Mouse (Mus musculus) intestine, embryonic 14.5 days (tissue): ENCODE data around the gene Ppa1. TPM values are rescaled to one million over a fixed set of nuclear protein-coding genes. Genes with fewer than 3 reads are reported as not detected.

Experiments used
- ATAC-seq: fragments of 200-750 bp; cut with Nextera tagmentation; replicated peaks from 2 replicates; pipeline ENCODE4 v1.8.0; 2017; ENCODE audit warnings: low read depth, moderate number of reproducible peaks, moderate TSS enrichment, moderate library complexity; ENCODE audit not compliant: low FRiP score, low TSS enrichment
- DNase-seq: peaks from one replicate; pipeline ENCODE4 v3.0.0-alpha.2; 2018; ENCODE audit warnings: low spot score
- H3K27ac ChIP-seq: fragments of 300-500 bp; sonication (generic); 2 replicates; pipeline ENCODE4 v1.5.1; 2014; ENCODE audit warnings: low read depth, mild to moderate bottlenecking, control low read depth
- H3K27me3 ChIP-seq: fragments of 300-500 bp; sonication (generic); replicated peaks from 2 replicates; pipeline ENCODE4 v1.6.1; 2014; ENCODE audit warnings: low read length, control low read depth; ENCODE audit not compliant: control insufficient read depth, insufficient read depth
- H3K36me3 ChIP-seq: fragments of 300-500 bp; sonication (generic); 2 replicates; pipeline ENCODE4 v1.6.1; 2014; ENCODE audit warnings: low read length, control low read depth; ENCODE audit not compliant: control insufficient read depth, insufficient read depth
- H3K4me1 ChIP-seq: fragments of 300-500 bp; sonication (generic); replicated peaks from 2 replicates; pipeline ENCODE4 v1.6.1; 2014; ENCODE audit warnings: low read length, control low read depth, mixed read lengths; ENCODE audit not compliant: control insufficient read depth, insufficient read depth
- H3K4me2 ChIP-seq: fragments of 300-500 bp; sonication (generic); 2 replicates; pipeline ENCODE4 v1.6.1; 2014; ENCODE audit warnings: low read length
- H3K4me3 ChIP-seq: fragments of 300-500 bp; sonication (generic); 2 replicates; pipeline ENCODE4 v1.5.1; 2014; ENCODE audit warnings: low read depth, low read length, control low read depth, mixed read lengths
- H3K9ac ChIP-seq: fragments of 300-500 bp; sonication (generic); 2 replicates; pipeline ENCODE4 v1.6.1; 2014; ENCODE audit warnings: mild to moderate bottlenecking, low read length
- H3K9me3 ChIP-seq: fragments of 300-500 bp; sonication (generic); 2 replicates; pipeline ENCODE4 v1.6.1; 2016; ENCODE audit warnings: low read length, control low read depth; ENCODE audit not compliant: control insufficient read depth
- WGBS: fragments of 180-500 bp; shearing (Covaris S2); extraction: QIAGEN DNeasy Blood & Tissue Kit; methylation state at CpG from one replicate; pipeline ENCODE4 v1.1.7; 2014; 5-methylcytosine and 5-hydroxymethylcytosine counted together
- polyA plus RNA-seq: library from polyadenylated mRNA; unstranded; fragments of >200 nt; fragmentation: Nextera tagmentation; extraction: Ambion mirVana; gene quantifications from 2 replicates; pipeline ENCODE4 v1.2.1, GENCODE M21; 2014

Ppa1 gene
- polyA plus RNA-seq, 1 experiment from 2014 or later = 226 TPM

- Histone ChIP-seq H3K4me3 (no peak overlapping the region), H3K36me3 (no peaks in the 10 kb centered on the region), H3K9ac (no peak overlapping the region), H3K9me3 (no peaks in the 10 kb centered on the region), H3K4me1 (peaks cover 11% of the 10 kb centered on the region; the same call in 1 of the 2 replicates), H3K4me2 (no peak overlapping the region), H3K27me3 (peaks cover 22% of the 10 kb centered on the region), H3K27ac (no peak overlapping the region)
- DNase-seq = no peak
- no peak for ATAC-seq
- 68% methylated on average over 4 of the region's 4 CpGs for WGBS
These were observed 20.5 kb upstream of the Ppa1 start for GRCm38 (mm10) chr10:61627938-61628250.

- no peak for ATAC-seq
These were observed 15.9 kb upstream of the Ppa1 start for GRCm38 (mm10) chr10:61632445-61632844.

GRCm38 (mm10) chr10:61637055-61637454, 11.3 kb upstream of the Ppa1 start:
- DNase-seq (no peak), ATAC-seq (no peak)
- H3K4me3 ChIP-seq = no peak overlapping the region
- H3K9me3 ChIP-seq = no peaks in the 10 kb centered on the region
- H3K4me2 ChIP-seq = no peak overlapping the region
- H3K27me3 ChIP-seq = no peaks in the 10 kb centered on the region
- no peaks in the 10 kb centered on the region for H3K36me3 ChIP-seq
- H3K4me1 ChIP-seq = no peaks in the 10 kb centered on the region
- H3K9ac ChIP-seq = no peak overlapping the region
- WGBS = 76% methylated on average over 7 of the region's 7 CpGs
- no peak overlapping the region for H3K27ac ChIP-seq

More at GRCm38 (mm10) chr10:61632445-61632844, 15.9 kb upstream of the Ppa1 start:
- Histone ChIP-seq H3K4me3 (no peak overlapping the region), H3K4me1 (no peaks in the 10 kb centered on the region), H3K9ac (no peak overlapping the region), H3K9me3 (no peaks in the 10 kb centered on the region), H3K36me3 (no peaks in the 10 kb centered on the region), H3K27me3 (no peaks in the 10 kb centered on the region), H3K4me2 (no peak overlapping the region), H3K27ac (no peak overlapping the region)
- 69% methylated on average over 10 of the region's 10 CpGs for WGBS
- no peak for DNase-seq

GRCm38 (mm10) chr10:61640363-61640762, 8.0 kb upstream of the Ppa1 start:
- H3K4me3 ChIP-seq = no peak overlapping the region
- no peak overlapping the region for H3K27ac ChIP-seq
- H3K36me3 ChIP-seq = no peaks in the 10 kb centered on the region
- H3K9me3 ChIP-seq = no peaks in the 10 kb centered on the region
- H3K27me3 ChIP-seq = no peaks in the 10 kb centered on the region
- H3K4me2 ChIP-seq = no peak overlapping the region
- H3K9ac ChIP-seq = no peak overlapping the region
- ATAC-seq (no peak), DNase-seq (no peak)
- 62% methylated on average over 4 of the region's 4 CpGs for WGBS
- H3K4me1 ChIP-seq = no peaks in the 10 kb centered on the region

GRCm38 (mm10) chr10:61646557-61646956, 1.8 kb upstream of the Ppa1 start:
- Histone ChIP-seq H3K4me1 (peaks cover 9% of the 10 kb centered on the region), H3K27me3 (no peaks in the 10 kb centered on the region), H3K4me2 (no peak overlapping the region), H3K36me3 (no peaks in the 10 kb centered on the region; the same call in 1 of the 2 replicates), H3K4me3 (no peak overlapping the region), H3K9me3 (no peaks in the 10 kb centered on the region), H3K9ac (no peak overlapping the region), H3K27ac (no peak overlapping the region)
- WGBS = 34% methylated on average over 7 of the region's 7 CpGs
- ATAC-seq (0 out of 2 replicates have a peak, but pooled peaks have one; percentile 14), DNase-seq (peak; percentile 57)

- no peaks in the 10 kb centered on the region for H3K27me3 ChIP-seq
- H3K4me3 ChIP-seq = peak overlapping the region; percentile 82
- peaks cover 6% of the 10 kb centered on the region for H3K36me3 ChIP-seq
- H3K4me1 ChIP-seq = peaks cover 9% of the 10 kb centered on the region
- DNase-seq (peak; percentile 56), ATAC-seq (peak; percentile 12)
- H3K4me2 ChIP-seq = peak overlapping the region; percentile 70
- under 1% methylated on average over 46 of the region's 49 CpGs for WGBS
- peak overlapping the region; percentile 82 for H3K9ac ChIP-seq
- peak overlapping the region; percentile 69 for H3K27ac ChIP-seq
- H3K9me3 ChIP-seq = no peaks in the 10 kb centered on the region
These were observed 639 bp downstream of the Ppa1 start for GRCm38 (mm10) chr10:61648737-61649645.

GRCm38 (mm10) chr10:61654105-61654504, 5.8 kb downstream of the Ppa1 start:
- H3K27me3 ChIP-seq = no peaks in the 10 kb centered on the region
- H3K4me2 ChIP-seq = no peak overlapping the region
- no peak overlapping the region for H3K9ac ChIP-seq
- DNase-seq (no peak), ATAC-seq (no peak)
- 90% methylated on average over 4 of the region's 4 CpGs for WGBS
- H3K4me3 ChIP-seq = no peak overlapping the region
- H3K4me1 ChIP-seq = no peaks in the 10 kb centered on the region
- no peak overlapping the region for H3K27ac ChIP-seq
- H3K9me3 ChIP-seq = no peaks in the 10 kb centered on the region
- H3K36me3 ChIP-seq = peaks cover 19% of the 10 kb centered on the region

- ATAC-seq = no peak
- Histone ChIP-seq H3K36me3 (peaks cover 24% of the 10 kb centered on the region), H3K27ac (no peak overlapping the region), H3K9me3 (no peaks in the 10 kb centered on the region), H3K4me2 (no peak overlapping the region), H3K4me3 (no peak overlapping the region), H3K4me1 (no peaks in the 10 kb centered on the region), H3K9ac (no peak overlapping the region), H3K27me3 (no peaks in the 10 kb centered on the region)
- no peak for DNase-seq
- 88% methylated on average over 7 of the region's 7 CpGs for WGBS
These were observed 6.3 kb downstream of the Ppa1 start for GRCm38 (mm10) chr10:61654691-61655090.

- no peak for ATAC-seq
- H3K27ac ChIP-seq = no peak overlapping the region
- WGBS = 86% methylated on average over 3 of the region's 3 CpGs
- peaks cover 29% of the 10 kb centered on the region for H3K36me3 ChIP-seq
- no peak overlapping the region for H3K4me3 ChIP-seq
- no peaks in the 10 kb centered on the region for H3K27me3 ChIP-seq
- DNase-seq = no peak
- no peaks in the 10 kb centered on the region for H3K4me1 ChIP-seq
- no peak overlapping the region for H3K4me2 ChIP-seq
- no peaks in the 10 kb centered on the region for H3K9me3 ChIP-seq
- H3K9ac ChIP-seq = no peak overlapping the region
These were observed 6.8 kb downstream of the Ppa1 start for GRCm38 (mm10) chr10:61655188-61655587.
